Mouse (Mus musculus) forebrain, embryonic 16.5 days (tissue): ENCODE data around the gene Prepl. TPM values are rescaled to one million over a fixed set of nuclear protein-coding genes. Genes with fewer than 3 reads are reported as not detected.

Source experiments
- ATAC-seq: fragments of 200-750 bp; cut with Nextera tagmentation; 2 replicates; pipeline ENCODE4 v1.8.0; 2017; ENCODE audit warnings: mild to moderate bottlenecking, moderate library complexity
- H3K27ac ChIP-seq: fragments of 300-500 bp; sonication (generic); 2 replicates; pipeline ENCODE4 v1.5.1; 2014; ENCODE audit warnings: low read length, control low read depth
- H3K27me3 ChIP-seq: fragments of 300-500 bp; sonication (generic); replicated peaks from 2 replicates; pipeline ENCODE4 v1.6.1; 2014; ENCODE audit warnings: low read length; ENCODE audit not compliant: control insufficient read depth, insufficient read depth
- H3K36me3 ChIP-seq: fragments of 300-500 bp; sonication (generic); 2 replicates; pipeline ENCODE4 v1.6.1; 2014; ENCODE audit not compliant: control insufficient read depth, insufficient read depth
- H3K4me1 ChIP-seq: fragments of 300-500 bp; sonication (generic); replicated peaks from 2 replicates; pipeline ENCODE4 v1.6.1; 2014; ENCODE audit warnings: low read length; ENCODE audit not compliant: control insufficient read depth, insufficient read depth
- H3K4me2 ChIP-seq: fragments of 300-500 bp; sonication (generic); 2 replicates; pipeline ENCODE4 v1.6.1; 2014; ENCODE audit warnings: mild to moderate bottlenecking, low read length, control low read depth
- H3K4me3 ChIP-seq: fragments of 300-500 bp; sonication (generic); replicated peaks from 2 replicates; pipeline ENCODE4 v1.5.1; 2014; ENCODE audit warnings: mild to moderate bottlenecking, low read length, control low read depth
- H3K9ac ChIP-seq: fragments of 300-500 bp; sonication (generic); replicated peaks from 2 replicates; pipeline ENCODE4 v1.6.1; 2014; ENCODE audit warnings: low read depth, low read length, control low read depth
- H3K9me3 ChIP-seq: fragments of 300-500 bp; sonication (generic); 2 replicates; pipeline ENCODE4 v1.6.1; 2016; ENCODE audit warnings: low read length; ENCODE audit not compliant: control insufficient read depth
- WGBS: fragments of 180-500 bp; shearing (Covaris S2); extraction: QIAGEN DNeasy Blood & Tissue Kit; methylation state at CpG from one replicate; pipeline ENCODE4 v1.1.7; 2014; 5-methylcytosine and 5-hydroxymethylcytosine counted together
- polyA plus RNA-seq: library from polyadenylated mRNA; unstranded; fragments of >200 nt; fragmentation: Nextera tagmentation; extraction: Ambion mirVana; gene quantifications from 2 replicates; pipeline ENCODE4 v1.2.1, GENCODE M21; 2015

The Prepl gene
- polyA plus RNA-seq, 1 experiment from 2014 or later = 85.1 TPM

DNA sequence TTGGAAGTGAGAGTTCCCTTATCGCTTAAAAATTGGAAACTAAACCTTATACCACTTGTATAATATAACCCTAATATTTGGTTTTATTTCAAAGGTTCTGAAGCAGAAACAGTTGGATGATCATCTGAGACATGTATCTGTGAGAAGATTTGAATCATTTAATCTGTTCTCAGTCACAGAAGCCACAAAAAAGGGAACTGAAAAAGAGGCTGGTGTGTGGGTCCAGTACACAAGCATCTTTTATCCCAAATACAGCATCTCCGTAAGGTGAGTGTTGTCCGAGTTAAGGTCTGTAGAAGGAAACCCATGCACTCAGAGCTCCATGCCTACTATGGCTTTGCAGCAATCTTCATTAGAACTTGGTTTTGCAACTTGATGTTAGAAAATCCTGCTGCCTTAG, 6.4 kb upstream of the Prepl start:
- H3K4me3 ChIP-seq = no peak overlapping the region
- 96% methylated on average over 3 of the region's 3 CpGs for WGBS
- no peak overlapping the region for H3K27ac ChIP-seq
- ATAC-seq = no peak
- peaks cover under 1% of the 10 kb centered on the region for H3K4me1 ChIP-seq
- peaks cover 19% of the 10 kb centered on the region for H3K36me3 ChIP-seq
- no peak overlapping the region for H3K9ac ChIP-seq
- H3K4me2 ChIP-seq = no peak overlapping the region
- H3K27me3 ChIP-seq = no peaks in the 10 kb centered on the region
- H3K9me3 ChIP-seq = peaks cover 9% of the 10 kb centered on the region

DNA sequence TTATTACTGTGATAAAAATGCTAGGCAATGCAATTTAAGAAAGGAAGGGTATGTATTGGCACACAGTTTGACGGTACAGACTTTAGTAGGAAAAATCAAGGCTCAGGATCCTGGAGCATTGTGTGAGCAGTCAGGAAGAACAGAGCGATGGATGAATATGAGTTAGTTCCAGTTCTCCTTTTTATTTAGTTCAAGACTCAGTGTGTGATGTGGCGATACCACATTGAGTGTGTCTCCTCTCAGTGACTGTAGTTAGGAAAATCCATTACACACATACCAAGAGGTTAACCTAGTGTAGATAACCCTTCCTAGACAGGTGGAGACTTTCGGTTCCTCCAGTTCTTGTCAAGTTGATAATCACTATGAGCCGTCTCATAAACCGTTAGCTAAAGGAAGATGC, 1.7 kb upstream of the Prepl start:
- no peak for ATAC-seq
- Histone ChIP-seq H3K4me2 (peak overlapping the region; percentile 90; the same call in 1 of the 2 replicates), H3K4me1 (peaks cover 14% of the 10 kb centered on the region), H3K9ac (no peak overlapping the region), H3K9me3 (no peaks in the 10 kb centered on the region), H3K27ac (no peak overlapping the region), H3K4me3 (no peak overlapping the region), H3K36me3 (no peaks in the 10 kb centered on the region), H3K27me3 (no peaks in the 10 kb centered on the region)
- WGBS = 96% methylated on average over 6 of the region's 6 CpGs

DNA sequence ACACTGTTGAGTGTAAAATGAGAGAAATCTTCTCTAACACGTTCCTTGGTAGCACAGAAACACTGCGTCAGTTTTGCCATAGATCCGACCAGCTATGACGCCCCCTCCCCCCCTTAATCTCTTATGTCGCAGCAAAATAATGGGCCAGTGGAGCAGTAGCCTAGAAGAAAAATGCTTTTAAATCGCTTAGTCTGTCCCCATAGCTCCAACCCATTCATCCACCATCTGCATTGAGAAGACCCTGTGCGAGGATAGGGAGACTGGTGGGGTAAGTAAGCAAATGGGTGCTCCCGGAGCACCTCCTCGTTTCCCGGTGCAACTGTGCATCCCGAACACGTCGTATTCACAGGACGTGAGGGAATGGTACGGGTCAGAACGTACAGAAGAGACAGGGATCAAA, 420 bp downstream of the Prepl start:
- H3K4me1 ChIP-seq = peaks cover 14% of the 10 kb centered on the region
- H3K27me3 ChIP-seq = no peaks in the 10 kb centered on the region
- peak overlapping the region; percentile 84 for H3K4me2 ChIP-seq
- no peaks in the 10 kb centered on the region for H3K36me3 ChIP-seq
- H3K9ac ChIP-seq = peak overlapping the region; percentile 75
- ATAC-seq = peak; percentile 7
- WGBS = 0% methylated on average over 16 of the region's 16 CpGs
- peak overlapping the region; percentile 80 for H3K4me3 ChIP-seq
- no peaks in the 10 kb centered on the region for H3K9me3 ChIP-seq
- peak overlapping the region; percentile 88 for H3K27ac ChIP-seq

DNA sequence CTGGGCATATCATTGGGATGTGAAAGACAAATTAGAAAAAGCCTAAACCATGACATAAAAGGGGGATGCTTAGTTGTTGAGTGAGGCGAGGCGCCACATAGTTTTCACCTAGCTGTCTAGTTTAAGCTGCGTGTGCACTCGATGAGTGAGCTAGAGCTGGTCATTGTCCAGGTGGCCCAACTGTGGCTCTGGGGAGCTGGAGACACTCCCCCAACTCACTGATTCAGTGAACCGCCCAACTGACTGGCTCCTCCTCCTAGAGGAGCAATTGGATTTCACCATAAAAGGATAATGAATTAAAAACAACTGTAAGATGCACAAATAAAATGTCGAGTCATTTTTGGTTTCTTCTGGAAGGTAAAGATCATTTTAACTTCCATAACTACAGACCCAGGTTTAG, 1.0 kb downstream of the Prepl start:
- Histone ChIP-seq H3K4me2 (peak overlapping the region; percentile 84), H3K4me3 (peak overlapping the region; percentile 80), H3K9me3 (no peaks in the 10 kb centered on the region), H3K4me1 (peaks cover 14% of the 10 kb centered on the region), H3K27ac (no peak overlapping the region), H3K36me3 (no peaks in the 10 kb centered on the region), H3K9ac (no peak overlapping the region), H3K27me3 (no peaks in the 10 kb centered on the region)
- 40% methylated on average over 6 of the region's 6 CpGs for WGBS
- ATAC-seq = no peak

DNA sequence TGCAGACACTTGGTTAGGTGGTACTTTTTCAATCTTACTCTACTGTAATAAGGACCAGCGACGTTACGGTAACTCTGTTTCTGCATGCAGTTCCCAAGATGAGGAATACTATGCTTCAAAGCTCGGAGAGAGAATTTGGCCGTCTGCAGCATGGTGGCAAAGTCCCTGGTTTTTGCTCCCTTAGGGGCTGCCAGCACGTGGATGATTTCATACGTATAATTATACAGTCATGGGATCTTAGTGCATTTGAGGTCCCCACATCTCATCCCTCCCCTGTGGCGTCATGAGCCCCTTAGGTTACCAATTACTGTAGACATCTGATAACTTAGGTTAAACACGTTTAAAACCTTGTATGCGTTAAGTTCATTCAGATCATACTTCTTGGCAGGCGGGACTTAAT, 1.6 kb downstream of the Prepl start:
- no peak for ATAC-seq
- WGBS = 88% methylated on average over 11 of the region's 11 CpGs
- no peaks in the 10 kb centered on the region for H3K9me3 ChIP-seq
- peaks cover 14% of the 10 kb centered on the region for H3K4me1 ChIP-seq
- H3K36me3 ChIP-seq = no peaks in the 10 kb centered on the region
- H3K4me2 ChIP-seq = no peak overlapping the region
- no peaks in the 10 kb centered on the region for H3K27me3 ChIP-seq
- H3K27ac ChIP-seq = no peak overlapping the region
- H3K4me3 ChIP-seq = no peak overlapping the region
- H3K9ac ChIP-seq = no peak overlapping the region

DNA sequence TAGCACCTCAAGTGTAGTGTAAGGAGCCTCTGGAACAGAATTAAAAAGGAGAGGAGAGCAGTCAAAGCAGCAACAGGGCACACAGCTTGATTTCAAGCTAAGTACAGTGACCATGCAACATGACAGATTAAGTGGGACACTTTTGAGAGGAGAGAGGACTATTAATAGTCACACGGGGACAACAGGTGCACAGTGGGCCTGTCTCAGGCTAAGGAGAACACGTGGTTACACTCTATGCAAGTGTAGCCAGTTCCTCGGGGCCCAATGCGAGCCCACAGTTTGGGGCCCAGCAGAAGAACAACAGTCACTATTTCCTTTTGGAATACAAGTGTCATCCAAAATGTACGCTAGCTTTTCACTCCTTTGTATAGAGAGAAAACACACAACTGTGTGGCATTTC, 2.5 kb downstream of the Prepl start:
- no peaks in the 10 kb centered on the region; the same call in 1 of the 2 replicates for H3K36me3 ChIP-seq
- H3K4me3 ChIP-seq = no peak overlapping the region
- no peak overlapping the region for H3K9ac ChIP-seq
- no peaks in the 10 kb centered on the region for H3K9me3 ChIP-seq
- H3K27ac ChIP-seq = no peak overlapping the region
- H3K27me3 ChIP-seq = no peaks in the 10 kb centered on the region
- WGBS = 92% methylated on average over 5 of the region's 5 CpGs
- peaks cover 14% of the 10 kb centered on the region for H3K4me1 ChIP-seq
- no peak overlapping the region for H3K4me2 ChIP-seq
- ATAC-seq = no peak

DNA sequence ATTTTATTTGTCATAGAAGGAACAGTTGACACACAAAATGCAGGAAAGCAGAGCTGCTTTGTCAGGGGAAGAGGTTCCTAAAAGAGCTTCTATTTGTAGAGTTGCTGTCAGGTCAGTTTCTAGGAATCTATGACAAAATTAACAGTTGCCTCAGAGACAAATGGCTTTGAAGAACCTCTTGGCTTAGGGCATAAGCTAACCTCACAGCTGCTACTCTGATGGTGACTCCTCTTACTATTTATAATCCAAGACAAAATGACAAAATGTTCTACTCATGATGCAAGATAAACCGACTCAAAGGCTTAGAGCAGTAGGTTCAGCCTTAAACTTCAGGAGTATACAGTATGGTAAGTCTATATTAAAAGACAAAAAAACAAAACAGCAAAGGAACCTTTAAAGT, 3.5 kb downstream of the Prepl start:
- ATAC-seq = no peak
- Histone ChIP-seq H3K36me3 (no peaks in the 10 kb centered on the region; the same call in 1 of the 2 replicates), H3K4me1 (peaks cover 14% of the 10 kb centered on the region), H3K4me2 (no peak overlapping the region), H3K27ac (no peak overlapping the region), H3K9ac (no peak overlapping the region), H3K27me3 (no peaks in the 10 kb centered on the region), H3K9me3 (no peaks in the 10 kb centered on the region), H3K4me3 (no peak overlapping the region)
- WGBS = 92% methylated on average over 1 of the region's 1 CpGs

DNA sequence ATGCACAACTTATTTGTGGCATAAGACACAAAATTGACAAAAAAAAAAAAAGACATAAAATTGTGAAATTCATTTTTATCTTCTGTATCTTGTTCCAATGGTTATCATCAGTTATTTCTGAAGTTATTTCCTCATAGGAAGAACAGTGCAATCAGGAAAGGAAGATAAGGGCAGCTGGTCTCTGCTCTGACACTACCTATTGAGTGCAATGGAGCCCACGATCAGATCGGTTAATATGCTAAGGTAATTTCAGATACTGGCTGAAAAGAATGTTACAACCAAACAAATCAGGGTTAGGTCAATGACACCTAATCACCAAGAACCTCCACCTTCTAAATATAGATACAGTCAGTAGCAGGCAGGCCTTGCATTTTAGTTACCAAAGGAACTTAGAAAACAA, 4.7 kb downstream of the Prepl start:
- H3K27ac ChIP-seq = no peak overlapping the region
- H3K4me3 ChIP-seq = no peak overlapping the region
- 92% methylated on average over 2 of the region's 2 CpGs for WGBS
- H3K36me3 ChIP-seq = no peaks in the 10 kb centered on the region; the same call in none of the 2 replicates
- peaks cover 9% of the 10 kb centered on the region for H3K4me1 ChIP-seq
- ATAC-seq = no peak
- H3K27me3 ChIP-seq = no peaks in the 10 kb centered on the region
- H3K9me3 ChIP-seq = no peaks in the 10 kb centered on the region
- no peak overlapping the region for H3K9ac ChIP-seq
- H3K4me2 ChIP-seq = no peak overlapping the region

DNA sequence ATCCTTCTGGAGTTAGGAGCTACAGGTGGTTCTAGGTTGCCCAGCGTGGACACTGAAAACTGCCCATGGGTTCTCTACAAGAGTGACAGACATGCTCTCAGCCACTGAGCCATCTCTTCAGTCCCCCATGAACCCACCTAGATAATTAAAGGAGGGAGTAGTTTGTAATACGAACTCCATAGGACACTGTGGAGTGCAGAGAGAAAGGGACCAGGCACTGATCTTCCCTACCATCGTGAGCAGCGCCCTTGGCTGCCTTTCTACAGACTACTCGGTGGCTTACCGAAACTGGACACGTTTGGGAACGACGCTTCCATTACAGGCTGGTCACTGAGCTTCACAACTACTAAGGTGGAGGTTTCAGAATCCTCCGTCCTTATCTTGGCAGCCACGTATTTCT, 9.3 kb downstream of the Prepl start:
- ATAC-seq = no peak
- WGBS = 96% methylated on average over 11 of the region's 11 CpGs
- H3K36me3 ChIP-seq = peaks cover 24% of the 10 kb centered on the region
- H3K9ac ChIP-seq = no peak overlapping the region
- H3K27me3 ChIP-seq = no peaks in the 10 kb centered on the region
- H3K4me1 ChIP-seq = no peaks in the 10 kb centered on the region
- H3K9me3 ChIP-seq = no peaks in the 10 kb centered on the region
- H3K27ac ChIP-seq = no peak overlapping the region
- H3K4me3 ChIP-seq = no peak overlapping the region
- H3K4me2 ChIP-seq = no peak overlapping the region

DNA sequence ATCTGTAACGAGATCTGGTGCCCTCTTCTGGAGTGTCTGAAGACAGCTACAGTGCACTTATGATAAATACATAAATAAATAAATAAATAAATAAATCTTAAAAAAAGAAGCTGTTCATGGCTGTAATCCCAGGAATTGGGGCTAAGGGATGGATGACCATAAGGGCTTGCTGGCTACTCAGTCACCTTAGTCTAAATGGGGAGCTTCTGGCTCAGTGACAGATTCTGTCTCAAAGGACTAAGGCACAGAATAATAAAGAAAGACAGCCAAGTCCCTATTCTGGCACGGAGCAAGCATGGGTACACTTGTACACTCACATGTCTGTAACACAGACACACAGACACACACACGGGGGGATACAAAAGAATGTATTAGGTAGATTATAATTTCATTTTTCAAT, 10.8 kb downstream of the Prepl start:
- H3K4me2 ChIP-seq = no peak overlapping the region
- no peak overlapping the region for H3K9ac ChIP-seq
- H3K27ac ChIP-seq = no peak overlapping the region
- ATAC-seq = no peak
- H3K9me3 ChIP-seq = no peaks in the 10 kb centered on the region
- no peaks in the 10 kb centered on the region for H3K27me3 ChIP-seq
- H3K36me3 ChIP-seq = peaks cover 29% of the 10 kb centered on the region
- no peak overlapping the region for H3K4me3 ChIP-seq
- WGBS = 81% methylated on average over 3 of the region's 3 CpGs
- no peaks in the 10 kb centered on the region for H3K4me1 ChIP-seq
